Mouse (Mus musculus) midbrain, embryonic 11.5 days (tissue): ENCODE data around the gene Cnfn. TPM values are rescaled to one million over a fixed set of nuclear protein-coding genes. Genes with fewer than 3 reads are reported as not detected.
"Not testable (repeated sequence)": the region's sequence is repeated elsewhere in the genome, so short reads cannot be mapped to it uniquely, and the experiment has no call there.

ENCODE experiments used
- ATAC-seq: fragments of 200-750 bp; cut with Nextera tagmentation; 2 replicates; pipeline ENCODE4 v1.8.0; 2017; ENCODE audit warnings: moderate TSS enrichment, moderate library complexity; ENCODE audit not compliant: low FRiP score
- DNase-seq: peaks from one replicate; pipeline ENCODE4 v3.0.0; 2015; ENCODE audit warnings: low spot score; ENCODE audit errors: missing footprints
- H3K27ac ChIP-seq: fragments of 300-500 bp; sonication (generic); 2 replicates; pipeline ENCODE4 v1.5.1; 2014; ENCODE audit warnings: low read depth, low read length
- H3K27me3 ChIP-seq: fragments of 300-500 bp; sonication (generic); 2 replicates; pipeline ENCODE4 v1.6.1; 2014; ENCODE audit warnings: mild to moderate bottlenecking, low read length, moderate library complexity, mixed read lengths; ENCODE audit not compliant: control insufficient read depth, insufficient read depth
- H3K36me3 ChIP-seq: fragments of 300-500 bp; sonication (generic); 2 replicates; pipeline ENCODE4 v1.6.1; 2014; ENCODE audit warnings: mild to moderate bottlenecking, low read length, moderate library complexity, mixed read lengths; ENCODE audit not compliant: control insufficient read depth, insufficient read depth
- H3K4me1 ChIP-seq: fragments of 300-500 bp; sonication (generic); 2 replicates; pipeline ENCODE4 v1.6.1; 2014; ENCODE audit warnings: low read length; ENCODE audit not compliant: control insufficient read depth, insufficient read depth
- H3K4me2 ChIP-seq: fragments of 300-500 bp; sonication (generic); 2 replicates; pipeline ENCODE4 v1.6.1; 2014; ENCODE audit warnings: mild to moderate bottlenecking, moderate library complexity
- H3K4me3 ChIP-seq: fragments of 300-500 bp; sonication (generic); 2 replicates; pipeline ENCODE4 v1.5.1; 2014; ENCODE audit warnings: low read depth, low read length
- H3K9ac ChIP-seq: fragments of 300-500 bp; sonication (generic); 2 replicates; pipeline ENCODE4 v1.6.1; 2014; ENCODE audit warnings: low read length
- H3K9me3 ChIP-seq: fragments of 300-500 bp; sonication (generic); 2 replicates; pipeline ENCODE4 v1.6.1; 2016; ENCODE audit warnings: low read length; ENCODE audit not compliant: control insufficient read depth
- WGBS: fragments of 180-500 bp; shearing (Covaris S2); extraction: QIAGEN DNeasy Blood & Tissue Kit; methylation state at CpG from one replicate; pipeline ENCODE4 v1.1.7; 2014; 5-methylcytosine and 5-hydroxymethylcytosine counted together
- polyA plus RNA-seq: library from polyadenylated mRNA; unstranded; fragments of >200 nt; fragmentation: Nextera tagmentation; extraction: Ambion mirVana; gene quantifications from 2 replicates; pipeline ENCODE4 v1.2.1, GENCODE M21; 2014

Gene Cnfn
- polyA plus RNA-seq, 1 experiment from 2014 or later: not detected

- no peak overlapping the region for H3K4me3 ChIP-seq
- no peak for ATAC-seq
- 62% methylated on average over 2 of the region's 2 CpGs for WGBS
These were observed 32.0 kb upstream of the Cnfn start for GRCm38 (mm10) chr7:25401551-25401950.

GRCm38 (mm10) chr7:25399028-25399427, 29.5 kb upstream of the Cnfn start:
- ATAC-seq, H3K9me3 ChIP-seq, H3K4me3 ChIP-seq, H3K36me3 ChIP-seq, DNase-seq, H3K27ac ChIP-seq, H3K4me1 ChIP-seq, H3K4me2 ChIP-seq, H3K27me3 ChIP-seq, H3K9ac ChIP-seq: not testable (repeated sequence)

More at GRCm38 (mm10) chr7:25401551-25401950, 32.0 kb upstream of the Cnfn start:
- no peak for DNase-seq
- Histone ChIP-seq H3K36me3 (no peaks in the 10 kb centered on the region), H3K9me3 (no peaks in the 10 kb centered on the region), H3K9ac (no peak overlapping the region), H3K27me3 (no peaks in the 10 kb centered on the region), H3K27ac (no peak overlapping the region), H3K4me1 (no peaks in the 10 kb centered on the region), H3K4me2 (no peak overlapping the region)

GRCm38 (mm10) chr7:25398610-25399009, 29.1 kb upstream of the Cnfn start, which contains the start of gene Lipe:
TSS of gene Lipe (minus strand) at chr7:25398710.
- H3K9ac ChIP-seq: no peak within 1 kb of the TSS

GRCm38 (mm10) chr7:25396621-25397020, 27.1 kb upstream of the Cnfn start:
- Histone ChIP-seq H3K27ac (no peak overlapping the region), H3K4me3 (no peak overlapping the region), H3K36me3 (no peaks in the 10 kb centered on the region), H3K4me2 (no peak overlapping the region; the same call in 1 of the 2 replicates), H3K27me3 (no peaks in the 10 kb centered on the region), H3K9me3 (no peaks in the 10 kb centered on the region), H3K4me1 (peaks cover 7% of the 10 kb centered on the region), H3K9ac (no peak overlapping the region)
- 93% methylated on average over 14 of the region's 14 CpGs for WGBS
- ATAC-seq: peak; percentile 25; the same call in 1 of the 2 replicates
- peak; percentile 83 for DNase-seq

More at GRCm38 (mm10) chr7:25398610-25399009, 29.1 kb upstream of the Cnfn start, which contains the start of gene Lipe:
- no peaks in the 10 kb centered on the region for H3K9me3 ChIP-seq
- no peak within 1 kb of the TSS for H3K27ac ChIP-seq
- no peaks in the 10 kb centered on the region for H3K36me3 ChIP-seq
- ATAC-seq: no peak
- no peak for DNase-seq
- WGBS: 94% methylated on average over 1 of the region's 1 CpGs
- H3K4me2 ChIP-seq: no peak within 1 kb of the TSS
- no peak within 1 kb of the TSS for H3K4me3 ChIP-seq
- H3K4me1 ChIP-seq: peaks cover 7% of the 10 kb centered on the region
- H3K27me3 ChIP-seq: no peaks in the 10 kb centered on the region

GRCm38 (mm10) chr7:25395558-25396521, 26.3 kb upstream of the Cnfn start:
- ATAC-seq (peak; percentile 97), DNase-seq (peak; percentile 99)
- no peaks in the 10 kb centered on the region for H3K27me3 ChIP-seq
- peaks cover 7% of the 10 kb centered on the region for H3K4me1 ChIP-seq
- H3K9me3 ChIP-seq: no peaks in the 10 kb centered on the region
- H3K9ac ChIP-seq: peak overlapping the region; percentile 73
- 7% methylated on average over 51 of the region's 52 CpGs for whole genome bisulfite sequencing
- no peaks in the 10 kb centered on the region for H3K36me3 ChIP-seq
- no peak overlapping the region; the same call in 1 of the 2 replicates for H3K27ac ChIP-seq
- H3K4me3 ChIP-seq: peak overlapping the region; percentile 69
- H3K4me2 ChIP-seq: peak overlapping the region; percentile 88

GRCm38 (mm10) chr7:25395186-25395557, 25.6 kb upstream of the Cnfn start:
- peaks cover 7% of the 10 kb centered on the region for H3K4me1 ChIP-seq

GRCm38 (mm10) chr7:25394754-25395153, 25.2 kb upstream of the Cnfn start:
- DNase-seq (peak; percentile 85), ATAC-seq (no peak)
- H3K9ac ChIP-seq: peak overlapping the region; percentile 73
- no peaks in the 10 kb centered on the region for H3K27me3 ChIP-seq
- peak overlapping the region; percentile 88 for H3K4me2 ChIP-seq
- H3K4me1 ChIP-seq: peaks cover 7% of the 10 kb centered on the region
- peak overlapping the region; percentile 69 for H3K4me3 ChIP-seq
- no peak overlapping the region for H3K27ac ChIP-seq
- no peaks in the 10 kb centered on the region for H3K9me3 ChIP-seq
- WGBS: 30% methylated on average over 7 of the region's 7 CpGs
- no peaks in the 10 kb centered on the region for H3K36me3 ChIP-seq

More at GRCm38 (mm10) chr7:25395186-25395557, 25.6 kb upstream of the Cnfn start:
- DNase-seq: no peak
- no peak; the same call in 1 of the 2 replicates for ATAC-seq
- peak overlapping the region; percentile 88 for H3K4me2 ChIP-seq
- no peak overlapping the region for H3K27ac ChIP-seq
- WGBS: 1% methylated on average over 22 of the region's 22 CpGs
- H3K9ac ChIP-seq: peak overlapping the region; percentile 73
- H3K4me3 ChIP-seq: peak overlapping the region; percentile 69
- H3K36me3 ChIP-seq: no peaks in the 10 kb centered on the region
- no peaks in the 10 kb centered on the region for H3K27me3 ChIP-seq
- no peaks in the 10 kb centered on the region for H3K9me3 ChIP-seq

- Histone ChIP-seq H3K4me2 (no peak overlapping the region), H3K4me3 (no peak overlapping the region)
- 81% methylated on average over 8 of the region's 8 CpGs for WGBS
These were observed 24.1 kb upstream of the Cnfn start for GRCm38 (mm10) chr7:25393451-25394210.

More at GRCm38 (mm10) chr7:25393451-25394210, 24.1 kb upstream of the Cnfn start:
- ATAC-seq (no peak), DNase-seq (no peak)
- Histone ChIP-seq H3K9ac (no peak overlapping the region), H3K4me1 (peaks cover 7% of the 10 kb centered on the region), H3K27ac (no peak overlapping the region), H3K27me3 (no peaks in the 10 kb centered on the region), H3K9me3 (no peaks in the 10 kb centered on the region), H3K36me3 (no peaks in the 10 kb centered on the region)
